Mouse (Mus musculus) cerebellum, postnatal 10 days (tissue): Measurements from ENCODE around the gene Hipk3.

Experiments used
- DNase-seq, 2 experiments: peaks; one replicate each; pipeline ENCODE4 v3.0.0; 2021; ENCODE audit warnings: mixed read lengths in 2 of 2

The Hipk3 gene

DNA sequence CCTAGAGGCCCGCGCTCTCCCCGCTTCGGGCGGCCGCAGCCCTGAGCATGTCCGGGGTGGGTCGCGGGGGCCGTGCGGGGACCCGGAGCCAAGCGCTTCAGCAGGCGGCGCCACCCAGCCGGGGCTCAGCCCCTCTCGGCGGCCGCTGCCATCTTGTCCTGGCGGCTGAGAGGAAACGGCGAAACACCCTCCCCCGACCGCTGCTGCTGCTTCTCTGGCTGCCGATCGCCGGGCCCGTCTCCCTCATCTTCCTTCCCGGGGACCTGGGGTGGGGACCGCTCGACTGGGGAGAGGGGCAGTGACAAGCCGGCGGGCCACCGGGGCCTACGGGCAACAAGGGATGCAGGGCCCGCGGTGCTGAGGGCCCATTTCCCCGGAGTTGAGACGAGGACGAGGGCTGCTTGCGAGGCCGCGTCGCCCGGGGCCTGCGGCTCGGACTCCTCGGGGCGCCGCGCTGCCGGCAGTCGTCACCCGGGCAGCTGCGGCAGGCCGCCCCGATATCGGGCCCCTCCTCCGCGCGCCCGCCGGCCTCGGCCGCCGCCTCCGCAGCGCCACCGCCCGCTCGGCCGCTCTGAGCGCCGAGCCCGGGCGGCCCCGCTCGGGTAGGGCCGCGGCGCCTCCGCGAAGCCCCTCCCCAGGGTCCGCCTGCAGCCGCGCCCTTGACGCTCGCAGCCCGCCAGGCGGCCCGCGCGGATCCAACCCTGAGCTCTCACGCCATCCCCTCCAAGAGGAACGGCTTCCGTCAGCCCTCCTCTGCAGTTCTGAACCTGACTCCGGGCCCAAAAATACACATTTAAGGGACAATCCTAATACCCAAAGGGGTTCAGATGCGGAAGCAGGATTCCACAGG, at the start of gene Hipk3:
Hipk3 (minus strand) TSS at position 496 of the 850 bp plus-strand sequence.
- DNase-seq: peak; percentile 87 to 92

- DNase-seq: no peak
These were observed 46.0 kb upstream of the Hipk3 start for GRCm38 (mm10) chr2:104540286-104540685.

DNA sequence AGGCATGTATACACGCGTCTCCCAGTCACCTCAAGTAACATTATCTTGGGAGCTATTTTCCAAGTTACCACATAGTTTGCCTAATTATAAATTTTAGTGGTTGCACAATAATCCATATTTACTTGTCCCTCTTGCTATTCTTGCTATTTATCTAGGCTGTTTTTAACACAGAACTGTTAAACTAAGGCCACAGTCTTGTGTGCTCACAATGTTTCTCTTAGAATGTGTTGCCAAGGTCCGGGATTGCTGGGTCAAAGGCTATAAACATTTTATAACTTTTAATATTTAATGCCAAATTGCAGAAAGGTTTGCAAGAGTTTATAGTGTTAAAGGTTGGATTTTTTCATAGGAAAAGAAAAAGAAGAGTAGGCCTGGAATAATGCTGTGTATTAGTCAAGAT, 40.5 kb upstream of the Hipk3 start:
- no peak for DNase-seq

DNA sequence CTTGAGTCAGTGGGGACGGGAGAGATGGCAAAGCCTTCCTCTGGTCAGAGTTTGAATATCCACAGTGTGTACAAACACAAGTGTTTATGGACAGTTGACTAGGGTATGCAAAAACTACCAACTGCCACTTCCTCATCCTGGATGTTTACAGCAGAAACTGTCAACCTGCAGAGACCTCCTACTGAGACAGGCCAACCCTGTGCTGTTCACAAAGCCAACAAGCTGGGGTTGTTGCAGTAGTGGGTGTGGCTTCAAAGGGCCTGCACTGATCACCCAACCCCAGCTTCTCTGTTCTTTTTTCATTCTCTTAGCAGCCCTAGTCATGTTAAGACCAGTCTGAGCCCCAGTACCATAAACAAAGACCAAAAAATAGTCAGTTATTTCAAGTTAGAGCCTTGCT, 38.3 kb upstream of the Hipk3 start:
- DNase-seq: no peak

DNA sequence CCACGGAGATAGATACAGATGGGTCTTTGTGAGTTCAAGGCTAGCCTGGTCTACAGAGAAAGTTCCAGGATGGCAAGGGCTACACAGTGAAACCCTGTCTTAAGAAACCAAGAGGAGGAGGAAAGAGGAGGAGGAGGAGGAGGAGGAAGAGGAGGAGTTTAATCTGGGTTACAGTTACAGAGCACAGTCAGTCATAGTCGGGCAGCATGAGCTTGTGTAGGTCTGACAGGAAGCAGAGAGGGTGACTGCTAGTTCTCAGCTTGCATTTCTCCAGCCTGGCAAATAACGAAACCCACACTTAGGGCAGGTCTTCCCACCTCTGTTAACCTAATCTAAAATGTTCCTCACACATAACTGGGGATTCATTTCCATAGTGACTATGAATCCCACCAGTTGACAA, 32.3 kb upstream of the Hipk3 start:
- DNase-seq: no peak

- DNase-seq: no peak
These were observed 31.3 kb upstream of the Hipk3 start for GRCm38 (mm10) chr2:104525506-104525905.

- no peak for DNase-seq
These were observed 17.4 kb upstream of the Hipk3 start for GRCm38 (mm10) chr2:104511622-104512021.

DNA sequence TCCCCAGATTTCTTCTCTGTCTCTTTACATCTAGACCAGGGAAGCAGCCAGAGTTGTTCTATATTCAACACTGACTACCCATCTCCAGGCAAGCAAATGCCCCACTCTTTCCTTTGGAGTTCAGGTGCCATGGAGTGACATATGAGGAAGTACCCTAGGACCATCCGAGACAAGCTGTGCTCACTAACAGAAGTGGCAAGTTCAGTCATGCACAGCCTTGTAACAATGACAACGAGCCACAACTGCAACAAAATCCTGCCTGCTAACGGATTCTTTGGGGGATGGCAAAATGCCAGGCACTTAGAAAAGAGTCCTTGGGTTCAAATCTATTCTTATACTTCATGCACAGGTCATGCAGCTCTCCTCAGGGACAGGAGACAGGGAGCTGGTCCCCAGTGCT, 8.1 kb upstream of the Hipk3 start:
- DNase-seq: no peak

DNA sequence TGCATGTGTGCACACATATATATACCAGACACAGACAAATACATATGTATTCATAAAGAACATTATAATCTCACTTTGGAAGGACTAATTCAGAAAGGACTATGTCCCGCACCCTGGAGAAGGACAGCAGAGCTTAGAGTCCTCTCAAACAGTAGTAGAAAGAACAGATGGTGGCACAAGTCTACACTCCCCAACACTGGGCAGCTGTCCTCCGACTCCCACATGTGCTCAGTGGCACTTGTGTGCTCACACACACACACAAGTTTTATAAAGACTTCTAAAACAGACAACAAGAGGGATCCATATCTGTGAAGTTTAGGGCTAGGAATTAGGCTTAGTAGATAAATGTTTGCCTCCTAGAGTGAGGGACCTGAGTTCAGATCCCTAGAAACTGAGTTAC, 6.8 kb upstream of the Hipk3 start:
- DNase-seq: no peak

DNA sequence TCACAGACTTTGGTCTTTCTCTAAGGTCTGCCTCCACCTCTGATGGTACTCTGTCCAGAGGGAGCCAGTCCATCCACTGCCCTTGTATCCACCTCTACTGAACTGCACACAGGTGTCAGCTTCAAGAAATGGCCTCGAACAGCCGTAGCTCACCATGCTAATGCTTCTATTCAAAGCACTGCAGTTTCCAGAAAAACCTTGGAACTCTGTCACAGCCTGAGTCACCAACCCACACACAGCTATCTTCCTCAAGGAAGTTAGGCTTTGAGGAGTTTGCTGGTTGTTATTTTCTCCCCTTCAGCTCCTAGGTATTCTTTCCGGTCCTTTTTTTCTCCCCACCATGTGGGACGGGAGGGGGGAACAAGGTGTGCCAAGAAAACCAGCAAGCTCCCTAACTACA, 3.5 kb upstream of the Hipk3 start:
- no peak for DNase-seq

- no peak for DNase-seq
These were observed 3.0 kb upstream of the Hipk3 start for GRCm38 (mm10) chr2:104497231-104497630.

DNA sequence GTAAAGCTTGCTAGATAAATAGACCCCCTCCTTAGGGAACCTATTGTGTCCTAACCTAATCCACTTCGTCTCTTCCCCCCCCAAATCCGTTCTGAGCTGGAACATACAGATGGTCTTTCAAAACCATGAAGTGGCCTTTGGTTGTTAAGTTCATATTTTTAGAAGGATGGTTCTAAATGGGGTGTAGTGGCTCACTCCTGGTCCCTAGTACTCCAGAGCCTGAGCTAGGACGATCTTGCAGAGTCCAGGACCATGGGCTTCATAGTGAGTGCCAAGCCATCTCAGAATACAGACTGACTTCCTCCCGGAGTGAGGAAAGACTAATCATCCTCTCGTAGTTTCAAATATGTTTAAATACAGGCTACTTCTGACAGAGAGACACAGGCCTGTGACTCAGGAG, 2.0 kb upstream of the Hipk3 start:
- DNase-seq: no peak

- DNase-seq: peak; percentile 61 to 77
These were observed 547 bp upstream of the Hipk3 start for GRCm38 (mm10) chr2:104494801-104495185.

DNA sequence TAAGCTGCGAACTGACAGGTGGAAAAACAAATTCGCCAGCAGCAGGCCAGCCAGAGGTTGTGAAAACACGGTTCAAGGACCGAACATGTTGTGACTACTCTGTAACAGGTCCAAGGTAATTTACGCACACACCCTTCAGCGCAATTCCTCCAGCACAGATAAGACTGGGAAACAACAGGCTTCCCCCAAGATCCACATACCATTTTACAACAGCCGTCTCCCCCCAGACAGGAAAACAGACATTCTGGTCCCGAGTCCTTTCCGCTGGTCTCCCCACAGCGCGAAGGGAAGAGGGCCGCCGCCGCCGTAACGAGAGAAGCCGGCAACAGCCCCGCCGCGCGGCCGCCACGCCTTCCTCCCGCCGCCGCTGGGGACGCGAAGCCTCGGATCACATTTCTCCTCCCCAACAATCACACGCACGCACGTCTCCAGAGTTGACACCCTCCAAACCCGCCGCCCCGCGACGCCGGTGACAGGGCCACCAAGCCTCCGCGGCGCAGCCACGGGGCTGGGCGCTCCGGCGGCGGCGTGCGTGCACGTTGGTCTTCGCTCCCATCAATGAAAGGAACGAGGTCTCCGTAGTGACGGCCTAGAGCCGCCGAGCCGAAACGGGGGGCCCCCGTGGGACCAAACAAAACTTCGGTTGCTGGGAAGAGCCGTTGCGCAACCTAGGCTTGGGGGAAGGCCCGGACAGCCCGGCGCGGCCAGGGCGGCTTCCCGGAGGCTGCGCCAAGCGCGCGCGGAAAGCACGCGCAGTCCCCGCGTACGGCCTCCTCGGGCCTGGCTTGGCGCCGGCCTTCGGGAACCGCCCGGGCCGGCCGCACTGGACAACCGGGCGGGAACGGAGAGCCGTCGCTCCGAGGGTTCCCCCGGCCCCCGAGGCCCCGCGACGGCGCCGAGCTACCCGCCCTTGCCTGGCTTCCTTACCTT, 960 bp downstream of the Hipk3 start:
- peak; percentile 84 to 86 for DNase-seq

- no peak for DNase-seq
These were observed 2.9 kb downstream of the Hipk3 start for GRCm38 (mm10) chr2:104491221-104491795.

- DNase-seq: no peak
These were observed 3.5 kb downstream of the Hipk3 start for GRCm38 (mm10) chr2:104490761-104491160.

- no peak for DNase-seq
These were observed 4.4 kb downstream of the Hipk3 start for GRCm38 (mm10) chr2:104489851-104490250.

DNA sequence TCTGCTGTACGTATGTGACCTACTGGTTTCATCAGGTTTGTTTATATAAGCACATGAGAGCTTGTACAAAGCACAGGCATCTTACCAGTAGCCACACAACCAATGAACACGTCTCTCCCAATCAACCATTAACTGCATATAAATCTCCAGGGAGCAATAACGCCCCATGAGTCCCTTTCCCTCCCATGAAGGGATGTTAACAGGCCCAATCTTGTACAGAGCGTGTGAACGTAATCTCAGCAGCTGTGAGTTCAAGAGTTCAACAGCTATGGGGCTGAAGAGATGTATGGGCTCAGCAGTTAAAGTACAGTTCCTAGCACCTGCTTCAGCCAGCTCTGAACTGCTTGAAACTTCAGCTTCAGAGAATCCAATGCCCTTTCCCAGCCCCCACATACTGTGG, 9.8 kb downstream of the Hipk3 start:
- no peak for DNase-seq

DNA sequence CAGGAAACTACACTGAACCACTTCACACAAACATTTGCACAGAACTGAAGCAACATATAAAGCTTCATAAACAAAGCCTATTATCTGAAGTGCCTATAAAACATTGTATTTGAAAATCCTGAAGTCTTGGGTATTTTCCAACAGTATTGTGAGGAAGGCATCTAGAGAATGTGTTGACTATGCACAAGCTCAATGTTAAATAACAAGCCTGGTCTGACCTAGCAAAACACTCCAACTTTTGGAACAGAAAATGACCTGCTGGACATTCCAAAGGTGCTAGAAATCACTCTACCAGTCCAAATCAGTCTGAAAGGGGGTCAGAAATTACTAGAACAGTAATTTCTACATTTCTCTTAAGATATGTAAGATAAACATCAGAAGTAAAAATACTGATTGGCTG, 12.1 kb downstream of the Hipk3 start:
- DNase-seq: no peak

GRCm38 (mm10) chr2:104479054-104479453, 15.2 kb downstream of the Hipk3 start:
- no peak for DNase-seq

- DNase-seq: no peak
These were observed 16.7 kb downstream of the Hipk3 start for GRCm38 (mm10) chr2:104477398-104478015.

DNA sequence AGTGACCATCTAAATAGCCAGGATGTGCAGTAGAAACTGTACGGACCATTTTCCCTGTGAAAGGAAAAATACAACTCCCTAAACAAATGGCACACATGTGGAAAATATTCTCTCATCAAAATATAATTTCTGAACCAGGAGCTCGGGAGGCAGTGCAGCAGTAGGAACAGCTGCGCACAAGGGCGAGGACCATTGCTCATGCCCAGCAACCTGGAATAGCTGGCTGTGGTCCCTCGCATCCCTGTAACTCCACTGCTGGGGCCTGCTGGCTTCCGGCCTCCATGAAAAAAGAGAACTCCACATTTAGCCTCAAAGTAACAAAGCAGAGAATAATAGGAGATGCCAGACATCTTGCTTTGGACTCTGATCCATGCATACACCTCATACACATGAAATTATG, 22.2 kb downstream of the Hipk3 start:
- DNase-seq: peak; percentile 29 to 57

GRCm38 (mm10) chr2:104471161-104471560, 23.1 kb downstream of the Hipk3 start:
- no peak for DNase-seq
